Mouse (Mus musculus) gastrocnemius, adult 8-10 months (tissue): ENCODE data around the gene Cyp2c38. TPM values are rescaled to one million over a fixed set of nuclear protein-coding genes. Genes with fewer than 3 reads are reported as not detected.
"Not testable (repeated sequence)": the region's sequence is repeated elsewhere in the genome, so short reads cannot be mapped to it uniquely, and the experiment has no call there.

Source experiments
- DNase-seq, 2 experiments: peaks; one replicate each; pipeline ENCODE4 v3.0.0; 2022; ENCODE audit warnings: low spot score in 2 of 2
- total RNA-seq, 4 experiments: library from RNA; stranded (reverse); gene quantifications; 2 replicates each; pipeline ENCODE4 v1.2.4; 2022

Gene Cyp2c38
- total RNA-seq: not detected

- DNase-seq: no peak
Observed at GRCm38 (mm10) chr19:39462941-39463340, at the start of gene Cyp2c38. Gene Cyp2c38 (minus strand): TSS chr19:39463075.

- no peak for DNase-seq
Observed at GRCm38 (mm10) chr19:39510534-39510933, 47.7 kb upstream of the Cyp2c38 start, which contains the start of gene Cyp2c39. Gene Cyp2c39 (plus strand): TSS chr19:39510862.

- DNase-seq: no peak
Observed at GRCm38 (mm10) chr19:39509533-39509932, 46.7 kb upstream of the Cyp2c38 start.

- no peak for DNase-seq
Observed at GRCm38 (mm10) chr19:39506341-39506740, 43.5 kb upstream of the Cyp2c38 start.

GRCm38 (mm10) chr19:39483961-39484360, 21.1 kb upstream of the Cyp2c38 start:
- DNase-seq: not testable (repeated sequence)

- no peak for DNase-seq
Observed at GRCm38 (mm10) chr19:39463923-39464322, 1.0 kb upstream of the Cyp2c38 start.

Other genes starting within 250 kb of the Cyp2c38 start
- not detected for gene Cyp2c29, start 193.7 kb downstream of the Cyp2c38 start, total RNA-seq
- not detected for gene Cyp2c39, start 47.8 kb upstream of the Cyp2c38 start, total RNA-seq
- gene Cyp2c67, start 186.0 kb upstream of the Cyp2c38 start, total RNA-seq: not detected